Mouse (Mus musculus): ENCODE measurements around the gene Cyp3a13.
"Not testable (repeated sequence)": the region's sequence is repeated elsewhere in the genome, so short reads cannot be mapped to it uniquely, and the experiment has no call there.

The Cyp3a13 gene

DNA sequence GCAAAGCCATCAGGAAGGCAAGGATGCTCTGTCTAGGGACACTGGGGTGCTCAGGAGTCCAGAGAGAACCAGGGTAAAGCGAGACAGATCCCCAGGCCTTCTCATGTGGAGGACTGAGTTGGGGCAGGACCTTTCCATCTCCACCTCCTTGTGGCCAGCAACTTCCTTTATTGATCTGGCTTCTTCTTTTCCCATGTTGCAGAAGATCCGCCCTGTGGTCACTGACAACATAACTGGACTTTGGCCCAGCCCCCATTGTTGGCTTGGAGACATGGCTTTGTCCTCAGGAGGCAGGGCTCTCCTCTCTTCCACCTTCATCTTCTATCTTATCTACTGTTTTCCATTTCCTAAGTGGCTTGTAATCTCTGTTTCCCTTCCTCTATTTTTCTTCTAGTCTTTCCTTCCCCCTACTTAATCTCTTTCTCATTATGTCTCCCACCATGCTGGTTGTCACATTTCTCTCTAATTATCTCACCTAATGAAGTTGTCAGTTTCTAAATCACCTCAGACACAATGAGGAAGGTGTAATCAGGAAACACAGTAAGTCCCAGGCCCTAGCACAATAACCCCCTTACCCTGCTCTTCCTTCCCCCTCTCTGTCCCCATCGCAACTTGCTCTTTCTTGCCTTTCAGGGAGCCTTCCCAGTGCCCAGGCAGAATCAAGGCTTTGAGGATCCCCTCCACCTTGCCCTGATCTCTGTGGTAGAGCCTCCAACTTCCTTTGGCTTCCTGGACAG, 49.6 kb downstream of the Cyp3a13 start, which contains the start of gene Pilrb2:
Gene Pilrb2, minus strand, starts transcription at position 172 of the 737 bp plus-strand sequence.
- not testable (repeated sequence) for DNase-seq

DNA sequence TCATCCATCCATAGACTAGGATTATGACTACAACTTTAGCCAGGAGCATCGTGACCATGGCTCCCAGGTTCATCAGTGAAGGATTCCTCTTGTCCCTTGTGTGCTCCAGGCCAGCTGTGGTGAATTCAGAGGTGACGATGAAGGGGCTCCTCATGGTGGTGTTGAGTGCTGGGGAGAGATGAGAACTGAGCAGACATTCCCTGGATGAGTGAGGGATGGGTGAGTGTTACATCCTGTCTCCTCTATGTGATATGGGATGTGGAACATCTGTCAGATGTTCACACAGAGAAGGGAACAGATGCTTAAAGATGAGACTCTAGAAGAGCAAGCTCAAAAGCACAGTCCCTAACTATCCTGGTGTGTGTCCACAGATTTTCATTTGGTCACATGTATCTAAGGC, 52.8 kb downstream of the Cyp3a13 start:
- not testable (repeated sequence) for DNase-seq

DNA sequence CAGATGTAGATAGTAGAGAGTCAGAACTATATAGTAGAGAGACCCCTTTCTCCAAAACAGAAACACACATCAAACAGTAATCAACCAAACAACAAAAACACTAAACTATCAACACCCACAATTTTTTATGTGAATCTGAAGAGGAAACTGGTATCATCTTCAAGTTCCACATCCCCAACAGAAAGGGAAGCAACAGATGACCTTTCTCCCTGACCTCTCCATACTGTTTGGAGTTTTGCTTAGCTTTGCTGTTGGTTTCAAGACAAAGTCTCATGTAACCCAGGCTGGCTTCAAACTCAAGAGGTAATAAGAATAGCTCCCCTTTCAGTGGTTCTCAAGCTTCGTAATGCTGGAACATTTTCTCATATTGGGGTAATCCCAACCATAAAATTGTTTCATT, 57.4 kb downstream of the Cyp3a13 start:
- not testable (repeated sequence) for DNase-seq

DNA sequence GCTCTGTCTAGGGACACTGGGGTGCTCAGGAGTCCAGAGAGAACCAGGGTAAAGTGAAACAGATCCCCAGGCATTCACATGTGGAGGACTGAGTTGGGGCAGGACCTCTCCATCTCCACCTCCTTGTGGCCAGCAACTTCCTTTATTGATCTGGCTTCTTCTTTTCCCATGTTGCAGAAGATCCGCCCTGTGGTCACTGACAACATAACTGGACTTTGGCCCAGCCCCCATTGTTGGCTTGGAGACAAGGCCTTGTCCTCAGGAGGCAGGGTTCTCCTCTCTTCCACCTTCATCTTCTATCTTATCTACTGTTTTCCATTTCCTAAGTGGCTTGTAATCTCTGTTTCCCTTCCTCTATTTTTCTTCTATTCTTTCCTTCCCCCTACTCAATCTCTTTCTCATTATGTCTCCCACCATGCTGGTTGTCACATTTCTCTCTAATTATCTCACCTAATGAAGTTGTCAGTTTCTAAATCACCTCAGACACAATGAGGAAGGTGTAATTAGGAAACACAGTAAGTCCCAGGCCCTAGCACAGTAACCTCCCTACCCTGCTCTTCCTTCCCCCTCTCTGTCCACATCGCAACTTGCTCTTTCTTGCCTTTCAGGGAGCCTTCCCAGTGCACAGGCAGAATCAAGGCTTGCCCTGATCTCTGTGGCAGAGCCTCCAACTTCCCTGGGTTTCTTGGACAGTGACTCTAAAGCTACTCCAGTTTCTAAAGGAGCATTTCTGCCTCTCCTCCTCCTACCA, 63.3 kb downstream of the Cyp3a13 start, which contains the start of gene Pilrb1:
Gene Pilrb1, minus strand, starts transcription at position 147 of the 751 bp plus-strand sequence.
- not testable (repeated sequence) for DNase-seq

DNA sequence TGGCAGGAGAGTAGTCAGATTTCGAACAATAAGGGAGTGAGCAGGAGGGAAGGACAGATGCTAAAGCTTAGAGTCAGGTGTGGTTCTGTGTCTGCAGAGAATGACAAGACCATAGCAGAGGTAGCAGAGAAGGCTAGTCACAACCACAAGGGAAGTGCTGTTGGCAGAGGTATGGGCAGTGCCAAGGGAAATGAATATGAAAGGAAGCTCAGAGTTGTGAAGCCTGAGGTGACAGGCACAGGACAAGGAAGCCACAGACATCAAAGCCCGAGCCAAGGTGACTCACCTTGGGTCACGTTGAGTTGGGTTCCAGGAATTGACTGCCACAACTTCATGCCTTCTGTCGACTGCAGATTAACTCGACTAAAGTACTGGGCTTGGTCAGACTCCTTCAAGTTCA, 64.5 kb downstream of the Cyp3a13 start:
- not testable (repeated sequence) for DNase-seq

DNA sequence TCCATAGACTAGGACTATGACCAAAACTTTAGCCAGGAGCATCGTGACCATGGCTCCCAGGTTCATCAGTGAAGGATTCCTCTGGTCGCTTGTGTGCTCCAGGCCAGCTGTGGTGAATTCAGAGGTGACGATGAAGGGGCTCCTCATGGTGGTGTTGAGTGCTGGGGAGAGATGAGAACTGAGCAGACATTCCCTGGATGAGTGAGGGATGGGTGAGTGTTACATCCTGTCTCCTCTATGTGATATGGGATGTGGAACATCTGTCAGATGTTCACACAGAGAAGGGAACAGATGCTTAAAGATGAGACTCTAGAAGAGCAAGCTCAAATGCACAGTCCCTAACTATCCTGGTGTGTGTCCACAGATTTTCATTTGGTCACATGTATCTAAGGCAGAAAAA, 66.5 kb downstream of the Cyp3a13 start:
- not testable (repeated sequence) for DNase-seq

DNA sequence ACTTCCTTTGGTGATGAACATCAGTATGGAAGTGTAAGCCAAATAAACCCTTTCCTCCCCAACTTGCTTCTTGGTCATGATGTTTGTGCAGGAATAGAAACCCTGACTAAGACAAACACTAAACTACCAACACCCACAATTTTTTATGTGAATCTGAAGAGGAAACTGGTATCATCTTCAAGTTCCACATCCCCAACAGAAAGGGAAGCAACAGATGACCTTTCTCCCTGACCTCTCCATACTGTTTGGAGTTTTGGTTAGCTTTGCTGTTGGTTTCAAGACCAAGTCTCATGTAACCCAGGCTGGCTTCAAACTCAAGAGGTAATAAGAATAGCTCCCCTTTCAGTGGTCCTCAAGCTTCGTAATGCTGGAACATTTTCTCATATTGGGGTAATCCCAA, 71.1 kb downstream of the Cyp3a13 start:
- not testable (repeated sequence) for DNase-seq
